9 mouse cellular contexts compared by ENCODE assay signal in genomic region chr6:124739231-124739796, GRCm38 (mm10). TPM values are rescaled to one million over a fixed set of nuclear protein-coding genes. Genes with fewer than 3 reads are reported as not detected.
DNase-seq lines count a peak whose midpoint lies in the region; ATAC-seq and TF ChIP-seq lines count a peak whose summit lies in the region.
"Had no signal": no experiment of that assay in that cellular context is flagged by ENCODE, and none has a peak within 500 bp of the region (broad histone marks: within the 10 kb centered on the region; RNA-seq: fewer than 3 reads in every experiment).

No protein-coding gene starts in this region.

- TF ChIP-seq EP300 in MEL (IDR thresholded peaks at IDR 0.05; ENCODE audit: low read depth in 1 of 2, low read length in 2 of 2) = no peak

- no peak for TF ChIP-seq POLR2A in MEL (IDR thresholded peaks at IDR 0.05; ENCODE audit: control insufficient read depth in 1 of 2, insufficient read depth in 1 of 2, low read depth in 1 of 2, low read length in 2 of 2, poor library complexity in 1 of 2)

- H3K27me3 ChIP-seq in hindbrain, embryonic 12.5 days = no peaks in the 10 kb centered on the region
- H3K27me3 ChIP-seq in hindbrain, embryonic 11.5 days (ENCODE audit: control insufficient read depth, insufficient read depth, low read length) = no peaks in the 10 kb centered on the region
- H3K27me3 ChIP-seq in MEL (ENCODE audit: control insufficient read depth in 1 of 2, insufficient read depth in 2 of 2, low read length in 2 of 2) = no peaks in the 10 kb centered on the region
- H3K27me3 ChIP-seq in forebrain, postnatal 0 days (ENCODE audit: insufficient read depth, low read length) = no peaks in the 10 kb centered on the region
- H3K27me3 ChIP-seq in midbrain, embryonic 11.5 days (ENCODE audit: control insufficient read depth, insufficient read depth, low read length) = no peaks in the 10 kb centered on the region

- peak overlapping the region; percentile 78; the same call in 1 of the 2 replicates for H3K4me2 ChIP-seq in hindbrain, embryonic 12.5 days (replicated peaks)
- no peak overlapping the region for H3K4me2 ChIP-seq in hindbrain, embryonic 11.5 days (replicated peaks; ENCODE audit: low read depth, low read length)
- peak overlapping the region; percentile 83; the same call in 1 of the 2 replicates for H3K4me2 ChIP-seq in forebrain, postnatal 0 days (ENCODE audit: low read depth)
- H3K4me2 ChIP-seq in midbrain, embryonic 11.5 days = no peak overlapping the region

- peaks cover 18% of the 10 kb centered on the region for H3K36me3 ChIP-seq in hindbrain, embryonic 12.5 days
- H3K36me3 ChIP-seq in hindbrain, embryonic 11.5 days (ENCODE audit: control insufficient read depth, insufficient read depth, low read length) = no peaks in the 10 kb centered on the region
- peaks cover 0 to 14% of the 10 kb centered on the region in 2 experiments; a peak in 2 of 4 replicates for H3K36me3 ChIP-seq in MEL (ENCODE audit: control insufficient read depth in 1 of 2, insufficient read depth in 2 of 2, low read length in 2 of 2)
- H3K36me3 ChIP-seq in forebrain, postnatal 0 days (ENCODE audit: insufficient read depth) = peaks cover 20% of the 10 kb centered on the region
- peaks cover 4% of the 10 kb centered on the region; the same call in 1 of the 2 replicates for H3K36me3 ChIP-seq in midbrain, embryonic 11.5 days (ENCODE audit: control insufficient read depth, insufficient read depth, low read length)

- no peak overlapping the region for H3K27ac ChIP-seq in hindbrain, embryonic 12.5 days
- H3K27ac ChIP-seq in hindbrain, embryonic 11.5 days (ENCODE audit: low read depth, low read length) = no peak overlapping the region
- H3K27ac ChIP-seq in MEL (ENCODE audit: control insufficient read depth, low read depth, low read length) = peak overlapping the region; percentile 96
- no peak overlapping the region for H3K27ac ChIP-seq in forebrain, postnatal 0 days (ENCODE audit: low read depth, low read length)
- H3K27ac ChIP-seq in midbrain, embryonic 11.5 days (ENCODE audit: low read depth, low read length) = no peak overlapping the region

- no peaks in the 10 kb centered on the region; the same call in 1 of the 2 replicates for H3K79me2 ChIP-seq in MEL (ENCODE audit: control insufficient read depth, insufficient read depth, low read length, poor library complexity)

- peaks cover 29% of the 10 kb centered on the region for H3K4me1 ChIP-seq in hindbrain, embryonic 12.5 days
- H3K4me1 ChIP-seq in hindbrain, embryonic 11.5 days (replicated peaks; ENCODE audit: control insufficient read depth, insufficient read depth, low read length) = peaks cover 4% of the 10 kb centered on the region
- peaks cover 5 to 18% of the 10 kb centered on the region in 2 experiments for H3K4me1 ChIP-seq in MEL (ENCODE audit: control insufficient read depth in 1 of 2, insufficient read depth in 2 of 2, low read length in 2 of 2)
- H3K4me1 ChIP-seq in forebrain, postnatal 0 days (ENCODE audit: insufficient read depth) = peaks cover 6% of the 10 kb centered on the region; the same call in 1 of the 2 replicates
- peaks cover 19% of the 10 kb centered on the region for H3K4me1 ChIP-seq in midbrain, embryonic 11.5 days (ENCODE audit: control insufficient read depth, insufficient read depth, low read length)

- no peak for DNase-seq in hindbrain, embryonic 11.5 days (ENCODE audit: low spot score)
- DNase-seq in MEL (ENCODE audit: low read depth, low spot score) = no peak
- DNase-seq in forebrain, postnatal 0 days = no peak
- no peak for DNase-seq in midbrain, embryonic 11.5 days (ENCODE audit: low spot score, missing footprints)
- DNase-seq in right cerebral cortex, postnatal 14 days = no peak
- no peak for DNase-seq in adrenal gland, postnatal 10 days

- no peak for TF ChIP-seq RAD21 in MEL (IDR thresholded peaks at IDR 0.05; ENCODE audit: low read depth, low read length)

- H3K9ac ChIP-seq in hindbrain, embryonic 12.5 days = no peak overlapping the region
- no peak overlapping the region for H3K9ac ChIP-seq in hindbrain, embryonic 11.5 days (ENCODE audit: low read depth, low read length)
- H3K9ac ChIP-seq in MEL (ENCODE audit: control insufficient read depth, low read depth, low read length, poor library complexity, severe bottlenecking) = peak overlapping the region; percentile 70
- 0 out of 2 replicates have a peak overlapping the region, but pooled peaks have one; percentile 97 for H3K9ac ChIP-seq in forebrain, postnatal 0 days
- peak overlapping the region; percentile 2; the same call in 1 of the 2 replicates for H3K9ac ChIP-seq in midbrain, embryonic 11.5 days (ENCODE audit: low read length)

- TF ChIP-seq CTCF in MEL (IDR thresholded peaks at IDR 0.05 in 2 of 3, conservative IDR thresholded peaks at IDR 0.05 in 1 of 3; ENCODE audit: control insufficient read depth in 1 of 3, insufficient read depth in 1 of 3, low read depth in 2 of 3, low read length in 3 of 3, poor library complexity in 1 of 3, severe bottlenecking in 1 of 3) = no peak
- no peak for TF ChIP-seq CTCF in forebrain, postnatal 0 days (IDR thresholded peaks at IDR 0.05; ENCODE audit: low read depth)

- no peaks in the 10 kb centered on the region for H3K9me3 ChIP-seq in hindbrain, embryonic 12.5 days (replicated peaks)
- no peaks in the 10 kb centered on the region for H3K9me3 ChIP-seq in hindbrain, embryonic 11.5 days (ENCODE audit: control insufficient read depth, low read length)
- H3K9me3 ChIP-seq in MEL (replicated peaks; ENCODE audit: insufficient read depth, low read length) = no peaks in the 10 kb centered on the region
- no peaks in the 10 kb centered on the region for H3K9me3 ChIP-seq in forebrain, postnatal 0 days (ENCODE audit: low read length)
- H3K9me3 ChIP-seq in midbrain, embryonic 11.5 days (ENCODE audit: control insufficient read depth, low read length) = no peaks in the 10 kb centered on the region

- ATAC-seq in hindbrain, embryonic 12.5 days (ENCODE audit: low FRiP score) = no peak
- ATAC-seq in hindbrain, embryonic 11.5 days (ENCODE audit: low FRiP score) = no peak
- ATAC-seq in forebrain, postnatal 0 days = no peak
- ATAC-seq in midbrain, embryonic 11.5 days (ENCODE audit: low FRiP score) = no peak
- no peak for ATAC-seq in granulocyte monocyte progenitor cell, adult 5-6 weeks (replicated peaks; ENCODE audit: poor library complexity, severe bottlenecking)

- H3K4me3 ChIP-seq in hindbrain, embryonic 12.5 days = peak overlapping the region; percentile 66; the same call in 1 of the 2 replicates
- H3K4me3 ChIP-seq in hindbrain, embryonic 11.5 days (ENCODE audit: low read depth, low read length) = no peak overlapping the region
- no peak overlapping the region for H3K4me3 ChIP-seq in MEL (ENCODE audit: control insufficient read depth in 1 of 2, insufficient read depth in 1 of 2, low read depth in 2 of 2, low read length in 2 of 2)
- H3K4me3 ChIP-seq in forebrain, postnatal 0 days (ENCODE audit: low read depth, low read length) = no peak overlapping the region
- H3K4me3 ChIP-seq in midbrain, embryonic 11.5 days (ENCODE audit: low read depth, low read length) = no peak overlapping the region

- WGBS in hindbrain, embryonic 12.5 days = 87% methylated on average over 10 of the region's 10 CpGs
- WGBS in hindbrain, embryonic 11.5 days = 85% methylated on average over 10 of the region's 10 CpGs
- WGBS in forebrain, postnatal 0 days = 87% methylated on average over 10 of the region's 10 CpGs
- 81% methylated on average over 10 of the region's 10 CpGs for WGBS in midbrain, embryonic 11.5 days

RNA-seq across cellular contexts. Expression of gene Ptpn6, which starts 0.8 kb away (rescaled TPM):
- polyA plus RNA-seq in hindbrain, embryonic 12.5 days (2016; fragmentation: Nextera tagmentation; extraction: Ambion mirVana) = 5.6 TPM in 2 replicates
- 7.1 and 7.9 TPM in 2 replicates for polyA plus RNA-seq in hindbrain, embryonic 11.5 days (2014; fragmentation: Nextera tagmentation; extraction: Ambion mirVana)
- 74.1 and 91.9 TPM in 2 replicates for total RNA-seq in MEL (2012; rRNA removed)
- 100 to 1,000 TPM in 1 of 2 experiments, not detected in 1; 184 TPM for polyA plus RNA-seq in MEL (2012; ENCODE audit: insufficient read depth in 1 of 2, insufficient read length in 2 of 2, low read depth in 1 of 2, low replicate concordance in 2 of 2, missing spikeins in 1 of 2)
- 2.2 and 2.9 TPM in 2 replicates for total RNA-seq in forebrain, postnatal 0 days (2014; rRNA removed)
- polyA plus RNA-seq in forebrain, postnatal 0 days (2015; fragmentation: Nextera tagmentation; extraction: Ambion mirVana) = 3.6 and 3.8 TPM in 2 replicates
- polyA plus RNA-seq in midbrain, embryonic 11.5 days (2014; fragmentation: Nextera tagmentation; extraction: Ambion mirVana) = 5.1 and 6.3 TPM in 2 replicates
- total RNA-seq in granulocyte monocyte progenitor cell, adult 5-6 weeks (2014; fragmentation: Nextera tagmentation) = 169 and 206 TPM in 2 replicates
- 327 and 371 TPM in 2 replicates for total RNA-seq in granulocyte monocyte progenitor cell, adult 5-6 weeks (2017)
- total RNA-seq in adrenal gland, postnatal 10 days (2021) = 10 to 100 TPM; 13.0 to 13.5 TPM

RNA-seq across cellular contexts. Expression of gene Grcc10, which starts 1.9 kb away (rescaled TPM):
- polyA plus RNA-seq in hindbrain, embryonic 12.5 days (2016; fragmentation: Nextera tagmentation; extraction: Ambion mirVana) = 519 and 565 TPM in 2 replicates
- polyA plus RNA-seq in hindbrain, embryonic 11.5 days (2014; fragmentation: Nextera tagmentation; extraction: Ambion mirVana) = 553 and 590 TPM in 2 replicates
- total RNA-seq in MEL (2012; rRNA removed) = 41.9 and 57.4 TPM in 2 replicates
- polyA plus RNA-seq in MEL (2012; ENCODE audit: insufficient read depth in 1 of 2, insufficient read length in 2 of 2, low read depth in 1 of 2, low replicate concordance in 2 of 2, missing spikeins in 1 of 2) = 10 to 100 TPM in 1 of 2 experiments, not detected in 1; 62.9 TPM
- 257 and 314 TPM in 2 replicates for total RNA-seq in forebrain, postnatal 0 days (2014; rRNA removed)
- polyA plus RNA-seq in forebrain, postnatal 0 days (2015; fragmentation: Nextera tagmentation; extraction: Ambion mirVana) = 699 and 862 TPM in 2 replicates
- polyA plus RNA-seq in midbrain, embryonic 11.5 days (2014; fragmentation: Nextera tagmentation; extraction: Ambion mirVana) = 532 and 550 TPM in 2 replicates
- total RNA-seq in granulocyte monocyte progenitor cell, adult 5-6 weeks (2014; fragmentation: Nextera tagmentation) = 177 and 222 TPM in 2 replicates
- total RNA-seq in granulocyte monocyte progenitor cell, adult 5-6 weeks (2017) = 109 and 136 TPM in 2 replicates
- total RNA-seq in adrenal gland, postnatal 10 days (2021) = 100 to 1,000 TPM; 321 to 324 TPM

RNA-seq across cellular contexts. Expression of gene Gm45234, which starts 16.5 kb away (rescaled TPM):
- polyA plus RNA-seq in hindbrain, embryonic 12.5 days (2016; fragmentation: Nextera tagmentation; extraction: Ambion mirVana) = not detected in 2 replicates
- not detected in 2 replicates for polyA plus RNA-seq in hindbrain, embryonic 11.5 days (2014; fragmentation: Nextera tagmentation; extraction: Ambion mirVana)
- total RNA-seq in MEL (2012; rRNA removed) = not detected in 2 replicates
- under 1 TPM in 1 of 2 experiments, not detected in 1; 0.15 TPM for polyA plus RNA-seq in MEL (2012; ENCODE audit: insufficient read depth in 1 of 2, insufficient read length in 2 of 2, low read depth in 1 of 2, low replicate concordance in 2 of 2, missing spikeins in 1 of 2)
- not detected in 2 replicates for total RNA-seq in forebrain, postnatal 0 days (2014; rRNA removed)
- 0.11 TPM in 1 of 2 replicates, not detected in the other for polyA plus RNA-seq in forebrain, postnatal 0 days (2015; fragmentation: Nextera tagmentation; extraction: Ambion mirVana)
- polyA plus RNA-seq in midbrain, embryonic 11.5 days (2014; fragmentation: Nextera tagmentation; extraction: Ambion mirVana) = not detected in 2 replicates
- not detected in 2 replicates for total RNA-seq in granulocyte monocyte progenitor cell, adult 5-6 weeks (2014; fragmentation: Nextera tagmentation)
- total RNA-seq in granulocyte monocyte progenitor cell, adult 5-6 weeks (2017) = not detected in 2 replicates
- total RNA-seq in adrenal gland, postnatal 10 days (2021) = 1 to 10 TPM in 1 of 2 experiments, not detected in 1; 1.1 TPM
- total RNA-seq: common myeloid progenitor, adult 5-6 weeks had no signal

RNA-seq across cellular contexts. Expression of gene Atn1, which starts 17.0 kb away (rescaled TPM):
- 20.3 and 20.6 TPM in 2 replicates for polyA plus RNA-seq in hindbrain, embryonic 12.5 days (2016; fragmentation: Nextera tagmentation; extraction: Ambion mirVana)
- polyA plus RNA-seq in hindbrain, embryonic 11.5 days (2014; fragmentation: Nextera tagmentation; extraction: Ambion mirVana) = 9.2 and 12.7 TPM in 2 replicates
- 1.6 and 1.7 TPM in 2 replicates for total RNA-seq in MEL (2012; rRNA removed)
- 10 to 100 TPM in 1 of 2 experiments, not detected in 1; 43.2 TPM for polyA plus RNA-seq in MEL (2012; ENCODE audit: insufficient read depth in 1 of 2, insufficient read length in 2 of 2, low read depth in 1 of 2, low replicate concordance in 2 of 2, missing spikeins in 1 of 2)
- total RNA-seq in forebrain, postnatal 0 days (2014; rRNA removed) = 15.0 and 16.7 TPM in 2 replicates
- polyA plus RNA-seq in forebrain, postnatal 0 days (2015; fragmentation: Nextera tagmentation; extraction: Ambion mirVana) = 19.3 and 24.2 TPM in 2 replicates
- polyA plus RNA-seq in midbrain, embryonic 11.5 days (2014; fragmentation: Nextera tagmentation; extraction: Ambion mirVana) = 8.2 and 8.4 TPM in 2 replicates
- 25.1 and 37.2 TPM in 2 replicates for total RNA-seq in granulocyte monocyte progenitor cell, adult 5-6 weeks (2014; fragmentation: Nextera tagmentation)
- total RNA-seq in granulocyte monocyte progenitor cell, adult 5-6 weeks (2017) = 2.6 and 3.0 TPM in 2 replicates
- total RNA-seq in adrenal gland, postnatal 10 days (2021) = 10 to 100 TPM; 64.0 to 71.5 TPM

RNA-seq across cellular contexts. Expression of gene Phb2, which starts 27.2 kb away (rescaled TPM):
- 291 and 292 TPM in 2 replicates for polyA plus RNA-seq in hindbrain, embryonic 12.5 days (2016; fragmentation: Nextera tagmentation; extraction: Ambion mirVana)
- polyA plus RNA-seq in hindbrain, embryonic 11.5 days (2014; fragmentation: Nextera tagmentation; extraction: Ambion mirVana) = 318 and 336 TPM in 2 replicates
- 623 and 706 TPM in 2 replicates for total RNA-seq in MEL (2012; rRNA removed)
- 100 to 1,000 TPM; 309 to 815 TPM for polyA plus RNA-seq in MEL (2012; ENCODE audit: insufficient read depth in 1 of 2, insufficient read length in 2 of 2, low read depth in 1 of 2, low replicate concordance in 2 of 2, missing spikeins in 1 of 2)
- 200 and 215 TPM in 2 replicates for total RNA-seq in forebrain, postnatal 0 days (2014; rRNA removed)
- 271 TPM in 2 replicates for polyA plus RNA-seq in forebrain, postnatal 0 days (2015; fragmentation: Nextera tagmentation; extraction: Ambion mirVana)
- 343 and 353 TPM in 2 replicates for polyA plus RNA-seq in midbrain, embryonic 11.5 days (2014; fragmentation: Nextera tagmentation; extraction: Ambion mirVana)
- total RNA-seq in granulocyte monocyte progenitor cell, adult 5-6 weeks (2014; fragmentation: Nextera tagmentation) = 310 and 315 TPM in 2 replicates
- total RNA-seq in granulocyte monocyte progenitor cell, adult 5-6 weeks (2017) = 320 and 326 TPM in 2 replicates
- 100 to 1,000 TPM; 452 to 487 TPM for total RNA-seq in adrenal gland, postnatal 10 days (2021)

Comparison
In these comparisons a context has a peak if more than half of its experiments do, and no peak if none do; other contexts are left out.
1. H3K4me2 ChIP-seq: peak in hindbrain, embryonic 12.5 days (single experiment) and forebrain, postnatal 0 days (single experiment); none in hindbrain, embryonic 11.5 days (single experiment) and midbrain, embryonic 11.5 days (single experiment).
2. H3K9ac ChIP-seq: peak in MEL (single experiment), forebrain, postnatal 0 days (single experiment) and midbrain, embryonic 11.5 days (single experiment); none in hindbrain, embryonic 12.5 days (single experiment) and hindbrain, embryonic 11.5 days (single experiment).
3. RNA of gene Ptpn6, which starts 0.8 kb away (polyA plus RNA-seq): 184 TPM in MEL; 7.1 to 7.9 TPM in hindbrain, embryonic 11.5 days, 5.6 TPM in hindbrain, embryonic 12.5 days, 5.1 to 6.3 TPM in midbrain, embryonic 11.5 days and 3.6 to 3.8 TPM in forebrain, postnatal 0 days; every median in the first group is over 10 times any median in the second.